Mouse (Mus musculus): ENCODE data around the gene Sh3rf3.

Gene Sh3rf3

DNA sequence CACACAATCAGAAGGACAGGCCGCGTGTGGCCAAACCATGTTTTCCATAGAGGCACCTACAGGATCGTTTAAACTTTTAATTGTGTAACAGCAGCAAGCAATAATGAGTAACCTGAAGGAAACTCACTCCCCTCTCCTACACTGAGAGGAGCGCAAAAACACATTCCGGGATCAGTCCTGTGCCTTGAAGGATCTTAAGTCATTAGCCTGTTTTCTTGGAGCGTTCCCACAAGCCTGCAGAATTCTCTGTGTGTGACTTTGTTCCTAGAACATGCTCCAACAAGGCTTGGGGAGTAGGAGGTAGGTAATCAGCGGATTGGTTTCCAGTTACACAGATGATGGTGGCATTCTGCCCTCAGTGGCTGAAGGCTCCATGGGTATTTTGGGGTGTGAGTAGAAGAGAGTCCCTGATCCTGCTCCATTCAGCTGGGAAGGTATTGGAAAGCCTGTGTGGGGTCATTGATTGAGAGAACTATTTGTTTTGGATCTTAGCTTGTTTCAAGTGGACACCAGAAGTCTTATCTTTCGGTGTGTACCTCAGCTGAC lies 108.6 kb downstream of the Sh3rf3 start:
- DNase-seq (ENCODE audit: low spot score) = no peak

DNA sequence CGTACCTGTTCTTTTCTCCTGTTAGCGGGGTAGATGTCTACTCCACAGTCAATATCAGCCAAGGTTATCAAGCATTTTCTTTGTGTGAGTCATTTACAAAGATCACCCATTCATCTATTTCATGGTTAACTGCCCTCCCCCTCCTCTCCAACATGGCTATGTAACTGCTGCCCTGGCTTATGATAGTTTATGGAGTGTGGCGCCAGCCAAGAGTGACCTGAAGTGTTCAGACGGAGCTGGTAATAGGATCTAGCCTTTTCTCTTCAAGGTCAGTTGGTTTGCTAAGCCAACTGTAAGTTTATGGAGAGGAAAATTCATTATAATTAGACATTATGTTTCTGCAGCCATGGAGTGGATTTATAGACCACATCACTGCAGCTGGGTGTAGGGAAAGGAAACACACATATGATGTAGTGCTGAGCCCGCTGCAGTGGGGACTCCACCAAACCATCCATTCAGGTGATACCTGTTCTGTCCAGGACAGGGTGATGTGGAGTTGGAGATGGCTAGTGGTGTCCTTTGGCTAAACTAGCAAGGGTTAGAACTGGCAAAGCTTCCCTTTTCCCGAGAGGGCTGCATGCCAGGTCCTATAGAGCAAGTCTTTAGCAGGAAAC lies 109.2 kb downstream of the Sh3rf3 start:
- no peak for DNase-seq (ENCODE audit: low spot score)

DNA sequence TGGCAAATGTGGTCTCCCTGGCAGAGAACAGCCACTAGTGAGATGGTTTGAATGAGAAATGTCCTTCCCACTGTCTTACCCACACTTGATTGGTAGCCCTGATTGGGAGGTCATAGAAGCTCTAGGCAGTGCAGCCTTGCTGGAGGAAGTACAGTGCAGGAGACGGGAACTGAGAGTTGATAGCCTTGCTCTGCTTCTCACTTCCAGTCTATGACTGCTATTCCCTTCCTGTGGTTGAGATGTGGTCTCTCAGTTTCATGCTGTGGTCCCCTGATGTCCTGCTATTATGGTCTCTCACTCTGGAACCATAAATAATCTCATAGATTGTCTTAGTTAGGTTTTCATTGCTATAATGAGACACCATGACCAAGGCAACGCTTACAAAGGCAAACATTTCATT lies 109.8 kb downstream of the Sh3rf3 start:
- DNase-seq (ENCODE audit: low spot score) = no peak

DNA sequence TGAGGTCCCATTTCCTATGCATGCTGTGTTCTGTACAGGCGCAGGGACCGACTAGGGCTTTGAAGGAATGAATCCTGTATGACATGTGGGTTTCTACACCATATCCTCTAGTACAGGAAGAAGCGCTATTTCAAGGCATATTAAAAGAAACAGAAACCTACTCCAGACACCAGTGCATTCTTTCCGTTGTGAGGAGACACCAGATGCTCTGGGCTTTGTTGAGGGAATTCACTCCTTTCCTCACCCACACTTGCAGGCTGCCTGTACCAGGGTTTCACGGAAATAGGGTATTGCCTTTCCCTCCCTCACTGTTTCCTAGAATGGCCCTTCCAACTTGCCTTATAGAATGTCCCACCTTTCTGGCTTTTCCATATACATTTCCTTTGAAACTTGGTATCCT lies 113.4 kb downstream of the Sh3rf3 start:
- no peak for DNase-seq (ENCODE audit: low spot score)

DNA sequence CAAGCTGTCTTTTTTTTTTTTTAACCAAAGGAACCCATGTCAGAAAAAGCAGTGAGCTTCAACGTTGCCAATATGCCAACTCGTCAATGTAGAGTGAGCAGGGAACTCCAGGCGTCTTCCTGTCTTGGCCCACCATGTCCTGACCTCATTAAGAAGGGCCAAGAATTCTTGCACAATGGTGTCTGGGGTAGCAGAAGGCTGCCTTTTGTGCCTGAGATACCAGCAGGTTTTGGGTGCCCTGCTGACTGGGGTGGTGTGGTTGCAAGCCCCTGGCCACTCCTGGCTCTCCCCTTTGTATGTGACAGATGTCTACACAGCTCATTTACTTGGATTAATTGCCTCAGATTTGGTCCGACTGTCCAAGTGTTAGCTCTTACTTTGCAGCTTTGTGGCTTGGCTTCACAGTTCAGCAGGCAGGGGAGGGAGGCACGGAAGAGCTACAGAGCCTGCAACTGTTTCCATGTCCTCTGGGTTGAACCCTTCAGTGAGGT lies 115.8 kb downstream of the Sh3rf3 start:
- DNase-seq (ENCODE audit: low spot score) = no peak

DNA sequence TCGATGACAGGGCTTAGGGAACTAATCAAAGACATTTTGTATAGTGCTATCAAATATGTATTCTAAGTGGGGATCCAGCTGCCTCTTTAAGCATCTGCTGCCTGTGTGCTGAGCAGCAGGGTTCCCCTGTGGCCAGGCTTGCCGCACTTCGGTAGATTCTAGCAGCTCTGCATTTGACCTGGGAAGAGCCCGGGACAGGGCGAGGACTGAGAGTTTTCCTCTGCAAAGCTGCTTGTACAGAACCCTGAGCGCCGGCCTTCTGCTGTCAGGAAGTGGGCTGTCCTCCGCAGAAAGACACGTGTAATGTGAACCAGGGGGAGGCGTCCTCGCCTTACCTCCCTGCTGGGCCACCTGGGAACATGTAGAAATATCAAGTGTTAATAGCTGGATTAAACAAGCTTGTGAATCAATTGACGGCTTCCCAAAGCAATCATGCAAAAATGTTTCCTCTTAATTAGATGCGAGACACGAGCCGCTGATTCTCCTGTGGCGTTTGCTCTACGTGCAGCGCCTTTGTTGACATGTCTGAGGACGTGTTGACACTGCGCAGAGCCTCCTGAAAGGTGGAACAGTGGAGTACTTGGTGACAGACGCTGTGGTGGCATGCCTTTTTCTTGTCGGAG lies 119.1 kb downstream of the Sh3rf3 start:
- no peak for DNase-seq (ENCODE audit: low spot score)

DNA sequence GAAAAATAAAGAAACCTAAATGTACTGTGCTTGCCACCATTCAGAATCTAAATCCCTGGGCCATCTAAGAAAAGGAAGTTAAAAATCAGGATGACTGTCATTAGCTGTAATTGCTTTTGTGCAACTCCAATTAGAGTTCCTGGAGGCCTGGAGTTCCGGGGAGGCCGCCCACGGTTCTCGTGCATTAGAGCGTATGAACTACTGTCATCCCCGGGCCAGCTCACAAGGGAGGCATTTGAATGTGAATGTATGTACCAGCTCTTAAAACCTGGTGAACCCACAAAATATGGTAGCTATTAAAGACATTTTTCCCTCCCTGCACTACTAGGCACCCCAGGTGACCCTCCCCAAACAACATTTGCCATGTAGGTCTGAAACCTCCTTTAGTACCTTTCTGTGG lies 122.4 kb downstream of the Sh3rf3 start:
- DNase-seq (ENCODE audit: low spot score) = no peak

DNA sequence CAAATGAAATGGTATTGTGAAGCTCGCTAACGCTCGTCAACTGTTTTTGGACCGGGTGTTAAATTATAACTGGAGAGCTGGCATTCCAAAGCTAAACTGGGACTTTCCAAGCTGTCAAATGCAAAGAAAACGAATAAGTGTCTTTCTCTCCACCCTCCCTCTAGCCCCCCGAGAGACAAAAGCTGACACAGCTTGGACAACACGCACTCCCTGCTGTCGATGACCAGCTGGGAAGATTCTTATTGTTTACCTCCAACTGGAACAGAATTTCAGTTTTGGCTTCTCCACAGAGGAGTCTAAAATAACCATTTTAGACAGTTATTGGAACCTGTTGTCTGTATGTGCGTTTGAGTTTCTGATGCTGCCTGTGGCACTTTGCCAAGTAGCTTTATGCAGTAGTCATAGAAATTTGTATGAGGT lies 123.3 kb downstream of the Sh3rf3 start:
- no peak for DNase-seq (ENCODE audit: low spot score)

DNA sequence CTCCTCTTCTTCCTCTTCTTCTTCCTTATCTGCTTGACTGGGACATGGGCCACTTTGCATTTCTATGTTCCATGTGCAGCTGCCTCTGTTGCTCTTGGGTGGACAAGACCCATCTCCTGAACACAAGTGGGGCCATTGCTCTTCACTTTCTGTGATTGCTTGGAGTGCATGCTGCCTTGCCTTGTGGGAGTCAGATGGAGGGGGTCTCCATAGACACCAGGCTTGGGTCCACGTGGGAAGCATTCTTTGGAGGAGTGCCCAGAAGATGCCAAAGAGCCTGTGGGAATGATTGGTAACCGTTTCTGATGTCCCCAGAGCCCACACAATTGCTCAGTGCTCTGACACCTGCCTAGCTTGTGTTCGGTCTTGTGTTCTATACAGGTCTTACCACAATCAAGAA lies 124.4 kb downstream of the Sh3rf3 start:
- DNase-seq (ENCODE audit: low spot score) = no peak

DNA sequence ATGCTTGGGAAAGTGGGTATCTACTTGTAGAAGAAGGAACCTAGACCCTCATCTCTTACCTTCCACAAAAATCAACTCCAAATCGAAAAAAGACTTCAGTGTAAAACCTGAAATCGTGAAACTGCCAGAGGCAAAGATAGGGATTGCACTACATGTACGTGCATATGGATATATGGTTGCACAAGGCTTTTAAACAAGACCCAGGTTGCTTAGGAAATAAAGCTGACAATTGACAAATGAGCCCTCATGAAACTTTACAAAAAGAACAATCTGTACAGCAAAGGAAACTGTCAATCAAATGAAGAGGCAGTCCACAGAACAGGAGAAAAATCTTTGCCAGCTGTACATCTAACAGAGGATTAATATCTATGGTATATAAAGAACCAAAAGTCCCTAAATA lies 129.7 kb downstream of the Sh3rf3 start:
- no peak for DNase-seq (ENCODE audit: low spot score)

DNA sequence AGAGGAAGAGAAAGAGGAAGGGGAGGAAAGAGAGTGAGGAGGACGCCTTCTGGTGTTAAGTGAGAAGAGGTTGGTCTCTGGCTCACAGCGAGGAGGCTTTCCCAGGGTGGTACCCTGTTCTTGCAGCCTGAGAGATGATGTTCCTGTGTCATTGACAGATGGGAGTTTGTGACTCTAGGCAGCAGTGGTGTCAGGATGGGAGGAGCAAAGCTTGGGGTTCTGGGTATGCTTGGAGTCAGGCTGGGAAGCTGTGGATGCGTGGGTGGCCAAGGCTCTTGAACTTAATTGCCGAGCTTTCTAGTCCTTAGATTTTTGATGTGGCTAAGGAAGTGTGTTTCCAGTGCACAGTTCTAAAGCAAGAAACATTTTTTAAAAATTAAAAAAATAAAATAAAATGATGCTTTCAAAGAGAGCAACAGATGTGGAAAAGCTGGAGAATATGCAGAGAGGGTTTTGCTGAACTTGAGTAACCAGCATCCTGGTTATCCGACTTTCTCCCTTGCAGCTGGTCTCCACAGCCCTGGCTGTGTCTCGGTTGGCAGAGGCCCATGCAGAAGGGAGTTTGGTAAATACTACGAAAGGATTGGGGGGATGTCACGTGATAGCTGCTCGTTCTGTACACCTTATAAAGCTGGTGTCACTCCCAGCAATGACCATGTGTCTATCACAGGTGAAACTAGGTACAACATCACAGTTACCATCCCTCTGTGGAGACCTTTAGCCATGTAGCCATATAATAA lies 130.7 kb downstream of the Sh3rf3 start:
- no peak for DNase-seq (ENCODE audit: low spot score)

DNA sequence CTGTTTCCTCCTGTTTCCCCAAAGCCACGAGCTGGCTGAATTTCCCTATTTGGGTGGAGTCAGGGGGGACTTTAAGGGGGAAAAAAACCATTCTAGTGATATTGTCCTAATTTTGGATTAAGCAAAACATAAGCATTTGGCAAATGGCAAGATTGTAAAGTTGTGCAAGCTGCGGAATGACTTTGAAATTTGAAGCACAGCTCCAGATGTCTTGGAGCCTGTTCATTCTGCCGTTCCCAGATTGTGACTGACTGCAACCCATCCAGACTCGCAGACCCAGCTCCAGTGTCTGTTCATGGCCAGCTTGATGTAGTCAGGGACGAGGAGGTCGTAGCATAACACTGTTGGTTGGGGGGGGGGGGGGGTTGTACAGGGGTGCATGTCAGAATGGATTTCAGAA lies 131.8 kb downstream of the Sh3rf3 start:
- DNase-seq (ENCODE audit: low spot score) = no peak

DNA sequence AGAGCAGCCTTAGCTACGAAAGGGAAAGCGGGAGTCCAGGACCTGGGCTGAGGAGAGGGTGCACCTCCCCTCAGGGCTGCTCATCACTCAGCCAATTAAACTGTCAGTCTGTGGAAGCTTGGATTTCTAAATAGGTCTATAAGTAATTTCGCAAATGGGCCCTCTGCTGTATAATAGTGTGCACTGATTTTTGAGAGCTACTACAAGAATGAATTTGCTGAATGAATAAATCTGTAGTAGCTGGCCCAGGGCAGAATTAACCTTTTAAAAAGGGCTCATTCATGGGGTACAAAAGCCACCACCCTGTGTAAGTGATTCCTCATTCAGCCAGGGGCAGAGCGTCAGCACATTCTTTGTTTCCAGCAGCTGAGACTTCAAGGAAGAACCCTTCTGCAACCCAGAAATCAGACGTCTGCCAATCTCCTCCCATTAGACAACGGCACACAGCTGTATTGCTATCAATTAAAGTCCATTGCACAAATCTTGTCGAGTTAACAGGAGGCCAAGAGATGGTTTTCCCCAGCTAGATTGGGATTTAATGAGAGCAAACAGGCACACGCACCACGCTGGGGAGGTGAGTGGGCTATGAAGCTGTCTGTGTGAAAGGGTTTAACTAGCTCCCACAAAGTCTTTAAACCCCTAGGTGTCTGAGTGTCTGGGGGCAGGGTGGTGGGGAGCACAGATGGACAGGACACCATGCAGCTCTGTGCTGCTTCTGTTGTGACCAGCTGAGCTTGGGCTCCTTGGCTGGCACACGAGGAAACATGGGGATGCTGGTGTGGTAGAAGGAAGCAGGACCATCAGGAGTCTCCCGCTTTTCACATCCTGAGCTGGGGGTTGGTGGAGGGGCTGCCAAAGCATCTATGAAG lies 136.8 kb downstream of the Sh3rf3 start:
- DNase-seq (ENCODE audit: low spot score) = no peak

DNA sequence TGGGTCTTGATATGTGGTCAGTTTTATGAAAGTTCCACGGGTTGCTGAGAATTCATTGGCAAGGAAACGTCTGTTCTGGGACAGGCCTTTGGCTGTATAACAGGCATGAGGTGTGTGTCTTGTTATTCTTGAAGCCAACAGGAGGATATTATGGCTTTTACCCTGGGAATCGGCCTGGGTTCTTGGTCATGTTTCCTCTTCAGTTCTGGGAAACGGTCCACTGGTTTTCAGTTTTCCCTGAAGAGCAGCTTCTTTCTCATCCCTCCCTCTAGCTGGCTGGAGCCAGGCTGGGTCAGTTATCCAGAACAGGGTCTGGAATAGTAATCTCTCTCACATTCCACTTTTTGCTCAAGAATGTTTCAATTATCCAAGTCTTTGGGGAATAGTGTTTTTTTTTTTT lies 147.0 kb downstream of the Sh3rf3 start:
- DNase-seq (ENCODE audit: low spot score) = no peak

DNA sequence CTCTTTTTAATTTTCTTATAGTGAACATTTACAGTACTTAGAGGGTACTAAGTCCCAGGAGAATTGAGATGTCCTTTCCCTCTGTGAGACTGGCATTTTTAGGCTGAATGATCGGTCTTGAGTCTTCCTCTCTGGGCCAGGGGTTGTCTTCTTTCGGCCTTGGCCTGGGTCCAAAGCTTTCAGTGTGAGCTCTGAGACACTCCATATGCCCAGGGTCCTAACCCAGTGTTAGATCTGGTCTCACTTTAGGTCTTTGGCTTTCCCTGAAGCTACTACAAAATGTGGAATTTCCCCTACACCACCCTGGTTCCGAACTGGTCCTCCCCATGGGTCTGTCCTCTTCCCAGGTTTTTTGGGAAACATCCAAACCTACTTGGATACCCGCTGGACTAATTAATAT lies 155.1 kb downstream of the Sh3rf3 start:
- no peak for DNase-seq (ENCODE audit: low spot score)

DNA sequence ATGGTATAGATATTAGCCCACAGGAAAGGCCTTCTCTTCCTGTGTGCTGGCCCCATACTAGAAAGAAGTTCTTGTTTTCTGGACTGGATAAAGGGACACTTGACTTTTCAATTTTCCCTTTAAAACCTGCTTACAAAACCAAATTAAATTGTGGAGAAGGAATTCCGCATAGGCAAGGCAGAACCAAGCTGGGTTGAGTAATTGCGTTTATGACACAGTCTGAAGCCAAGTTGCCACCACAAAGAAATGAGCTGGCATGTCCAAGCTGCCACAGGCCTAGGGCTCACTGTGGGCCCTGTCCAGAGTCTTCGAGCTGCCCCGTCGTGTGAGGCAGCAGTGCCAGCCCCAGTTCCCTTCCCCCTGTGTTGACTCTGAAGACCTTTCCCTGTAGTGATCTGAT lies 156.2 kb downstream of the Sh3rf3 start:
- no peak for DNase-seq (ENCODE audit: low spot score)

DNA sequence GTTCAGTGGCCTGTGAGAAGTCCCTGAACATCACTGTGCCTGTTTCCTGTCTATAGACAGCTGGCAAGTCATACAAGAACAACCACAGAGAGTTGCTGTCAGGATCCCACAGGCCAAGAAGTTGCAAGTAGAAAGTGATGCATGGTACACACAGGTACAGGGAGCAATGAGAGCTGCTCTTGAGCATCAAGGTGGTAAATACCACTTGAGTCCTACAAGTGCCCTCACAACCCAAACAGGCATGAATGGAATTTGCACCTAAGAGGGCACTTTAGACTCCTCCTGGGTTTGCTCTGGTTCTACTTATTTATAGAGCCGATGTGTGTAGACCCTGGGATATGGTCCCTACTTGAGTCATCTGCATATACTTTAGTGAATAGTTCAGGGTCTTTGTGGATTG lies 159.0 kb downstream of the Sh3rf3 start:
- DNase-seq (ENCODE audit: low spot score) = no peak

DNA sequence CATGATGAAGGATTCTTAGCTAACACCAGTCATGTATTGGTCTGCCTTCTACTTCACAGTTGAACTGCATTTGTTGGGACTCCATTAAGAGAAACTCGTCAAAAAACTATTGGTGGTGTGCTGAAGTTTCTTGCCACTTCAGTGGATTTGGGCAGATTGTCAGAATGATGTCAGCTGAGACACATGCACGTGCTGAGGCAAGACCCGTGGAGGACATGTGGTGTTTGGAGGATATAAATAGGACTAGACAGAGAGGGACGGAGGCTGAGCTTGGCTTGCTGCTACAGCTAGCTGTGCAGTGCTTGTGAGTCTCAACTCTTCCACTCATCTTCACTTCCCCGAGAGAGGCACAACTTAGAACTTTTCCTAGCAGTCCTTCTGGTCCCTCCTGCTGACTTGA lies 161.0 kb downstream of the Sh3rf3 start:
- DNase-seq (ENCODE audit: low spot score) = no peak

DNA sequence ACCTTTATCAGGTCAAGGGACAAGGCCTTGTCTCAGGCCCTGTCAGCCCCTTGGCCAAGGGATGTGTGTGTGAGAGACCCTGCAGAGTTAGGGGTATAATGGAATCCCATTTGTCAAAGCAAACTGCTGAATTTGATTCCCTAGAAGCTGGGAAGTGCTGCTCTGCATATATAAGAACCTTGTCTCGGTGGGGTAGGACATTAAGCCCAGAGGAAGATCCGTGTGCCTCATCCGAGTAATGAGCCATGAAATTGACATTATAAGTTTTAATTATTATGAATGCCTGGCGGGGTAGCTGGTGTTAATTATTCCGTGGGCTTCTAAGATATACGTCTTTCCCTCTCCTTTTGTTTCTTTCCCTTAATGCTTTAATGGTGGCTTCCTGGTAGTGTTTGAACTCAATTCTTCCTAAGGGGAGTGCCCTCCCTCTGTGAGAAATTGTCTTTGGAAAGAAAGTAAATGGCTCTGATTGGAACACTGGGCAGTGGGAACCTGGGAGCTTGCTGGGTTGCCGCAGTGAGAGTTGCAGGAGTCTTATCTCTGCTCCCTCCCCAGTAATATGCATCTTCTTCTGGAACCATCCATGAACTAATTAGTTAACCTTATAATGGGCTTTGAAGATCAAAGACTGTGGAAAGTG lies 166.3 kb downstream of the Sh3rf3 start:
- no peak for DNase-seq (ENCODE audit: low spot score)

DNA sequence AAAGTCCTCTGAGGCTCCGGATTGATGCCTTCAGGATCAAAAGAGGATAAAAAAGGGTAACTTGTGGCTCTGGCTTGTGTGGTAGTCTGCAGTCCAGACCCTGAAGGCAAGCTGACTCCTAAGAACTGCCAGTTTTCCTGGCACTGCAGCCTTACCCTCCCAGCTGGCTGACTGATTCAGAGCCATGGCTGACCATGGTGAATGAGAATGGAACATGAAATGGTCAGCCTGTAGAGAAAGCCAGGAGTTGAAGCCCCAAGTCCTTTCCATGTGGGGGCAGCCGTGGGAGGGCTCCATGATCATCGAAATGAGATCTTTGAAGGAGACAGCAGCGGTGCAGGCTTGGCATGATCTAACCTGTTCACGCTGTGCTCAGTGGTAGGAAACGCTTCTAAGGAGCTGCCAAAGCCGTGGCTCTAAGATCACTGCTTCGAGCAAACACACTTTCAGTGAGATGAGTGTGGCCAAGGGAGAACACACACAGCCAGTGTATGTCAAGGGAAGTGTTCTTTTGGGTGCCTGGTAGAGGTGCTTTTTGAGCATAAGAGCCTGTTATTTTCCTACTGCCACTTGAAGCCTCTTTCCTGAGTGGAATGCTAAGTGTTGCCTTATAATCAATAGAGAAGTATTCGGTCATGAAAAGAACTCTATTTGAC lies 168.6 kb downstream of the Sh3rf3 start:
- DNase-seq (ENCODE audit: low spot score) = no peak

DNA sequence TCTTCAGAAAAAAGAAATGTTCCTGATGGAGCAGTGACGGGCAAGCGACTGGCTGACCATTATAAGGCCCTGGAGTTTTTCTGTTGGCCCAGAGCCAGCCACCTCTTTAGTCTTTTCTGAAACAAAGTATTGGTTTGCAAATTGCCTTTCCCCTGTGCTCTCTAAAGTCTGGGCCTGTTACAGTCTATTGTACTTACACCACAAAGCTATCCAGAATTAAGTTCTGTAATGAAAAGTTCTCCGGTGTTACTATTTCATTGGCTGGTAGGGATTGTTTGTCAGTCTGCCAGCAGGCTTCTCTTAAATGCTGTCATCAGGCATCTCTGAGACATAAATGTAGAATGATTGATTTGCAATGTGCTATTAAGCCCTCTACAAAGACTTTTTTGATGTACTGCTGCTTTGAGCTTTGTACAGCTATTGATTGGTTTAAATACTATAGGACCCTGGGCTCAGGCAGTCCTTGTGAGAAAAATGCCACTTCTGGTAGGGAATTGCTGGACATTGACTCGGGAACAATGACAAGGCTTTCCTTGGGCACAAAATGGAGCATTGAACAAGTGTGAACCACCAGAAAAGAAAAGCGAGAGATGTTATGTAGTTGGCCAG lies 169.5 kb downstream of the Sh3rf3 start:
- DNase-seq (ENCODE audit: low spot score) = no peak
